Mouse (Mus musculus): ENCODE data around the gene Kcnd3.
"Not testable (repeated sequence)": the region's sequence is repeated elsewhere in the genome, so short reads cannot be mapped to it uniquely, and the experiment has no call there.

DNA sequence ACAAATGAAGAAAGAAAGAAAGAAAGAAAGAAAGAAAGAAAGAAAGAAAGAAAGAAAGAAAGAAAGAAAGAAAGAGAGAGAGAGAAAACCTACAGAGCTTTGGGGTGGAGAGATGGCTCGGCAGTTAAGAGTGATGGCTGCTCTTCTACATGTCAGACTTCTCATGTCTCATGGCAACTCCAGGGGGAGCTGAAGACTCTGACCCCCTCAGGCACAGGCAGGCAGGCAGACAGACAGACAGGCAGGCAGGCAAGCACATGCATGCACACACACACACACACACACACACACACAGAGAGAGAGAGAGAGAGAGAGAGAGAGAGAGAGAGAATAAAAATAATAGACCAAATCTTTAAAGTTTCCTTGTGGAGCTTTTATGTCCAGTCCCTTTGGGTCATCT, 248.7 kb downstream of the Kcnd3 start:
- TF ChIP-seq POLR2A (IDR thresholded peaks at IDR 0.05; ENCODE audit: insufficient read depth, low read depth, low read length); CTCF (IDR thresholded peaks at IDR 0.05): not testable (repeated sequence)

All from heart, adult 2 months (tissue).